Mouse (Mus musculus) macrophage (primary cell): ENCODE measurements around the gene Stx2. TPM values are rescaled to one million over a fixed set of nuclear protein-coding genes. Genes with fewer than 3 reads are reported as not detected.
"Not testable (repeated sequence)": the region's sequence is repeated elsewhere in the genome, so short reads cannot be mapped to it uniquely, and the experiment has no call there.

Experiments used
- H3K27ac ChIP-seq: fragments of 350-480 bp; formaldehyde crosslinking; 2 replicates; pipeline ENCODE4 v1.9.0; 2021
- H3K36me3 ChIP-seq: fragments of 350-480 bp; formaldehyde crosslinking; 2 replicates; pipeline ENCODE4 v1.9.0; 2021; ENCODE audit errors: inconsistent target
- H3K4me3 ChIP-seq: fragments of 350-480 bp; formaldehyde crosslinking; 2 replicates; pipeline ENCODE4 v1.9.0; 2021; ENCODE audit errors: inconsistent target
- H3K79me2 ChIP-seq: fragments of 350-480 bp; formaldehyde crosslinking; 2 replicates; pipeline ENCODE4 v1.9.0; 2021; ENCODE audit errors: inconsistent target
- WGBS: methylation state at CpG from one replicate; pipeline ENCODE4 v1.1.7; 2026; ENCODE audit warnings: inconsistent platforms; ENCODE audit not compliant: missing documents; 5-methylcytosine and 5-hydroxymethylcytosine counted together
- polyA plus RNA-seq: library from polyadenylated mRNA; stranded (reverse); fragments of 250-400 nt; gene quantifications from 3 replicates; pipeline ENCODE4 v1.2.4, GENCODE M21; 2018; ENCODE audit warnings: inconsistent platforms

The Stx2 gene
- polyA plus RNA-seq, 1 experiment from 2014 or later = 37.2 TPM

- WGBS = 36% methylated on average over 8 of the region's 8 CpGs
- Histone ChIP-seq H3K4me3 (no peak overlapping the region), H3K27ac (peak overlapping the region; percentile 84), H3K36me3 (peaks cover 38% of the 10 kb centered on the region), H3K79me2 (peaks cover 84% of the 10 kb centered on the region)
Measured at GRCm38 (mm10) chr5:129000706-129001468, 7.5 kb downstream of the Stx2 start.

- WGBS = 94% methylated on average over 19 of the region's 19 CpGs
- Histone ChIP-seq H3K36me3 (peaks cover 80% of the 10 kb centered on the region), H3K27ac (no peak overlapping the region), H3K79me2 (no peaks in the 10 kb centered on the region), H3K4me3 (no peak overlapping the region)
Measured at GRCm38 (mm10) chr5:128987141-128987954, 21.0 kb downstream of the Stx2 start.

- Histone ChIP-seq H3K27ac (no peak overlapping the region), H3K79me2 (no peaks in the 10 kb centered on the region), H3K36me3 (peaks cover 66% of the 10 kb centered on the region), H3K4me3 (no peak overlapping the region)
- WGBS = 97% methylated on average over 13 of the region's 13 CpGs
Measured at GRCm38 (mm10) chr5:128985946-128986345, 22.4 kb downstream of the Stx2 start.

- Histone ChIP-seq H3K79me2 (no peaks in the 10 kb centered on the region), H3K4me3 (no peak overlapping the region), H3K27ac (no peak overlapping the region), H3K36me3 (peaks cover 52% of the 10 kb centered on the region)
- 97% methylated on average over 6 of the region's 6 CpGs for WGBS
Measured at GRCm38 (mm10) chr5:128984536-128984935, 23.8 kb downstream of the Stx2 start.

DNA sequence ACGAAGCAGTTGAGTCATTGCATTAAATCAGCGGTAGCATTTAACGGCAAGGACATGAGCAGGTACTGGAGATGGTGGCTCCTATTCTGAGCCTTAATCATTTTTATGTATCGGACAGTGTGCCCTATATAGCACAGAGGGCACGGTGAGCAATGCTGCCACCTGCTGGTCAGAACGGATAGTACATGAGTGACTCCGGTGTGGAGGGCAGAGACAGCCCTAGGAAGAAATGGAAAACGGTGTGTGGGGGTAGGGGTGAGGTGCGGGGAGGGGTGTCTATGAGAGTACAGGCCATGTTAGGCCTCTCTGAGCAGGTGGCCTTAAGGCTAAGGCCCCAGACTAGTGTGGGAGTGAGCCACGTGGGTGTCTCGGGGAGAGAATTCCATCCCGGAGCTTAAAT lies 26.8 kb downstream of the Stx2 start:
- Histone ChIP-seq H3K27ac (no peak overlapping the region), H3K4me3 (no peak overlapping the region), H3K79me2 (no peaks in the 10 kb centered on the region), H3K36me3 (peaks cover 22% of the 10 kb centered on the region)
- WGBS = 31% methylated on average over 12 of the region's 12 CpGs

DNA sequence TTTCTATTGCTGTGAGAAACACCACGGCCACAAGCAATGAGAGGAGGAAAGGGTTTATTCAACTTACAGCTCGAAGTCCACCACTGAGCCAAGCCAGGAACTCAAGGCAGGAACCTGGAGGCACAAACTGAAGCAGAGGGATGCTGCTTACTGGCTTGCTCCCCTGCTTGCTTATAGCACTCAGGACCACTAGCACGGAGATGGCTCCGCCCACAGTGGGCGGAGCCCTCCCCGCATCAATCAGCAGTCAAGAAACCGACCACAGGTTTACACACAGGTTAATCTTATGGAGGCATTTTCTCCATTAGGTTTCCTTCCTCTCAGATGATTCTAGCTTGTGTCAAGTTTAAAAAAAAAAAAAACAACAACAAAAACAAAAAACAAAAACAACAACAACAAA lies 27.5 kb downstream of the Stx2 start:
- Histone ChIP-seq H3K4me3 (no peak overlapping the region), H3K36me3 (peaks cover 15% of the 10 kb centered on the region), H3K79me2 (no peaks in the 10 kb centered on the region), H3K27ac (no peak overlapping the region)
- 70% methylated on average over 6 of the region's 7 CpGs for WGBS

GRCm38 (mm10) chr5:128978957-128979356 lies 29.4 kb downstream of the Stx2 start:
- 97% methylated on average over 3 of the region's 7 CpGs for WGBS
- H3K36me3 ChIP-seq = no peaks in the 10 kb centered on the region
- H3K27ac ChIP-seq = no peak overlapping the region
- no peak overlapping the region for H3K4me3 ChIP-seq
- no peaks in the 10 kb centered on the region for H3K79me2 ChIP-seq

DNA sequence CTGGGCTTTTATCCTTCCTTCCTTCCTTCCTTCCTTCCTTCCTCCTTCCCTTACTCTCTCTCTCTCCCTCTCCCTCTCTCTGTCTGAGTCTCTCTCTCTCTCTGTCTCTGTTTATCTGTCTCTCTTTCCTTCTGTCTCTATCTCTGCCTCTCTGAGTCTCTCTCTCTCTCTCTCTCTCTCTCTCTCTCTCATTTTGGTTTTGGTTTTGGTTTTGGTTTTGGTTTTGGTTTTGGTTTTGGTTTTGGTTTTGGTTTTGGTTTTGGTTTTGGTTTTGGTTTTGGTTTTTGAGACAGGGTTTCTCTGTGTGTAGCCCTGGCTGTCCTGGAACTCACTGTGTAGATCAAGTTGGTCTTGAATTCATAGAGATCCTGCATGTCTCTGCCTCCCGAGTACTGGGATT lies 30.9 kb downstream of the Stx2 start:
- not testable (repeated sequence) for H3K27ac ChIP-seq, H3K4me3 ChIP-seq, H3K79me2 ChIP-seq, H3K36me3 ChIP-seq
- WGBS = 80% methylated on average over 1 of the region's 1 CpGs

DNA sequence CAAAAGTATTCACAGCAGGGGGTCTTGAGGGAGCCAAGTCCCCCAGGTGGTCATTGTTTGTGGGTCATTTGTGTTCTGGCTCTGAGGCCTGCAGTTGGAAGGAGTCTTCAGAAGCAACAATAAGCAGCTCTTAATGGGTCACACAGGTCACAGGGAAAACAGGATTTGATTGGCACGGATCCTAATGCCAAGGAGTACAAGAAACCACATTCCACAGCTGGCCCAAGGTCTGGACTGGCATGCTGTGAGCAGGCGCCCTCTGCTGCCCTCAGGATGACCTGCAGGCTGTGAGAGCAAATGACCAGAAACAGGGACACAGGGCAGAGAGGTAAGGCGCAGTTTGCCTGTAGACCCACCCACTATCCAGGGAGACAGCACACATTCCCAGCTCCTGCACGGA lies 32.1 kb downstream of the Stx2 start:
- Histone ChIP-seq H3K4me3 (no peak overlapping the region), H3K79me2 (no peaks in the 10 kb centered on the region), H3K36me3 (no peaks in the 10 kb centered on the region), H3K27ac (no peak overlapping the region)
- 63% methylated on average over 4 of the region's 4 CpGs for WGBS

GRCm38 (mm10) chr5:128971298-128971697 lies 37.1 kb downstream of the Stx2 start:
- H3K36me3 ChIP-seq = no peaks in the 10 kb centered on the region
- WGBS = 22% methylated on average over 12 of the region's 14 CpGs
- H3K79me2 ChIP-seq = no peaks in the 10 kb centered on the region
- no peak overlapping the region for H3K4me3 ChIP-seq
- H3K27ac ChIP-seq = no peak overlapping the region

- H3K36me3 ChIP-seq = no peaks in the 10 kb centered on the region
- H3K4me3 ChIP-seq = no peak overlapping the region
- WGBS = 67% methylated on average over 10 of the region's 10 CpGs
- H3K79me2 ChIP-seq = no peaks in the 10 kb centered on the region
- no peak overlapping the region for H3K27ac ChIP-seq
Measured at GRCm38 (mm10) chr5:128970878-128971277, 37.5 kb downstream of the Stx2 start.

DNA sequence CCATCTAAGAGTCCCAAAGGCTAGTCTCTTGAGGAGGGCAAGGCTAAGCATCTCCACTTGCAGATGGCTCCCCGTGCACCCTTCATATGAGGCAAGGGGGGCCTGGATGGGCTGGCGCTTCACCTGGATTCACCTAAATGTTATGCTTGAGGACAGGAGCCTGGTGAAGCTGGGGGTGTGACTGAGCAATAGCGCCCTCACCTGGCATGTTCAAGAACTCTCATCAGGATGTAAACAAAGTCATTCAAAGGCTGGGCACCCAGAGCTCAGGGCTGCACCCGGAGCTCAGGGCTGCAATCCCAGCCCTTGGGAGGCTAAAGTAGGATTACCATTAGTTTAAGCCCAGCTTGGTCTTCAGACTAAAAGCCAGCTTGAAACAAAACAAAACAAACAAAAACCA lies 44.0 kb downstream of the Stx2 start:
- no peak overlapping the region for H3K4me3 ChIP-seq
- no peaks in the 10 kb centered on the region for H3K79me2 ChIP-seq
- no peak overlapping the region for H3K27ac ChIP-seq
- 53% methylated on average over 4 of the region's 4 CpGs for WGBS
- no peaks in the 10 kb centered on the region for H3K36me3 ChIP-seq

GRCm38 (mm10) chr5:128958916-128959315 lies 49.5 kb downstream of the Stx2 start:
- Histone ChIP-seq H3K27ac (no peak overlapping the region), H3K4me3 (no peak overlapping the region), H3K36me3 (no peaks in the 10 kb centered on the region), H3K79me2 (no peaks in the 10 kb centered on the region)
- WGBS = 91% methylated on average over 3 of the region's 3 CpGs

- 75% methylated on average over 1 of the region's 5 CpGs for WGBS
- H3K79me2 ChIP-seq, H3K4me3 ChIP-seq, H3K36me3 ChIP-seq, H3K27ac ChIP-seq: not testable (repeated sequence)
Measured at GRCm38 (mm10) chr5:128954371-128954770, 54.0 kb downstream of the Stx2 start.
